Mouse (Mus musculus) large intestine, adult 2 months (tissue): ENCODE measurements around the gene Pm20d1. TPM values are rescaled to one million over a fixed set of nuclear protein-coding genes. Genes with fewer than 3 reads are reported as not detected.
"Not testable (repeated sequence)": the region's sequence is repeated elsewhere in the genome, so short reads cannot be mapped to it uniquely, and the experiment has no call there.

Experiments
- DNase-seq: peaks from one replicate; pipeline ENCODE4 v3.0.0-alpha.2; 2012; ENCODE audit warnings: low read depth, low spot score
- WGBS: fragments of 180-500 bp; shearing (Covaris S2); methylation state at CpG from one replicate; pipeline ENCODE4 v1.1.7; 2018; 5-methylcytosine and 5-hydroxymethylcytosine counted together
- polyA plus RNA-seq: library from polyadenylated mRNA; depleted of rRNA; stranded (reverse); fragments of >200 nt; gene quantifications from 2 replicates; pipeline ENCODE4 v1.2.3, GENCODE M21; 2012

Gene Pm20d1
- polyA plus RNA-seq, 1 experiment = 25.8 TPM

GRCm38 (mm10) chr1:131770656-131771055, 26.5 kb upstream of the Pm20d1 start:
- 69% methylated on average over 4 of the region's 4 CpGs for WGBS
- no peak for DNase-seq

GRCm38 (mm10) chr1:131771440-131771839, 25.7 kb upstream of the Pm20d1 start:
- no peak for DNase-seq

- 50% methylated on average over 3 of the region's 3 CpGs for WGBS
Measured at GRCm38 (mm10) chr1:131794591-131794990, 2.6 kb upstream of the Pm20d1 start.

GRCm38 (mm10) chr1:131795171-131795570, 2.0 kb upstream of the Pm20d1 start:
- WGBS = 79% methylated on average over 3 of the region's 3 CpGs
- DNase-seq = no peak

More at GRCm38 (mm10) chr1:131794591-131794990, 2.6 kb upstream of the Pm20d1 start:
- DNase-seq = no peak

GRCm38 (mm10) chr1:131800001-131800400, 2.8 kb downstream of the Pm20d1 start:
- DNase-seq = no peak
- 50% methylated on average over 1 of the region's 1 CpGs for WGBS

GRCm38 (mm10) chr1:131801071-131801470, 3.9 kb downstream of the Pm20d1 start:
- DNase-seq = no peak
- 94% methylated on average over 8 of the region's 8 CpGs for WGBS

GRCm38 (mm10) chr1:131802652-131803051, 5.5 kb downstream of the Pm20d1 start:
- no peak for DNase-seq
- WGBS = 74% methylated on average over 5 of the region's 5 CpGs

- WGBS = 90% methylated on average over 3 of the region's 3 CpGs
- no peak for DNase-seq
Measured at GRCm38 (mm10) chr1:131804166-131804565, 7.0 kb downstream of the Pm20d1 start.

- WGBS = 82% methylated on average over 1 of the region's 1 CpGs
- no peak for DNase-seq
Measured at GRCm38 (mm10) chr1:131808986-131809385, 11.8 kb downstream of the Pm20d1 start.

- WGBS = 74% methylated on average over 2 of the region's 2 CpGs
Measured at GRCm38 (mm10) chr1:131809651-131810050, 12.5 kb downstream of the Pm20d1 start.

GRCm38 (mm10) chr1:131811393-131811792, 14.2 kb downstream of the Pm20d1 start:
- 80% methylated on average over 1 of the region's 1 CpGs for WGBS
- DNase-seq = no peak

More at GRCm38 (mm10) chr1:131809651-131810050, 12.5 kb downstream of the Pm20d1 start:
- DNase-seq = no peak

GRCm38 (mm10) chr1:131812006-131812405, 14.8 kb downstream of the Pm20d1 start:
- DNase-seq = no peak
- 77% methylated on average over 9 of the region's 9 CpGs for WGBS

- DNase-seq = no peak
- 90% methylated on average over 9 of the region's 9 CpGs for WGBS
Measured at GRCm38 (mm10) chr1:131812631-131813295, 15.6 kb downstream of the Pm20d1 start.

- DNase-seq = no peak
- WGBS = 84% methylated on average over 4 of the region's 4 CpGs
Measured at GRCm38 (mm10) chr1:131813731-131814130, 16.6 kb downstream of the Pm20d1 start.

- DNase-seq = no peak
- WGBS = 88% methylated on average over 3 of the region's 3 CpGs
Measured at GRCm38 (mm10) chr1:131814191-131814590, 17.0 kb downstream of the Pm20d1 start.

- DNase-seq = no peak
- 42% methylated on average over 6 of the region's 6 CpGs for WGBS
Measured at GRCm38 (mm10) chr1:131816886-131817285, 19.7 kb downstream of the Pm20d1 start.

GRCm38 (mm10) chr1:131820353-131820752, 23.2 kb downstream of the Pm20d1 start:
- 89% methylated on average over 9 of the region's 9 CpGs for WGBS
- not testable (repeated sequence) for DNase-seq

GRCm38 (mm10) chr1:131820887-131821328, 23.7 kb downstream of the Pm20d1 start:
- no peak for DNase-seq
- WGBS = 27% methylated on average over 10 of the region's 10 CpGs

GRCm38 (mm10) chr1:131822292-131822691, 25.1 kb downstream of the Pm20d1 start:
- 85% methylated on average over 8 of the region's 8 CpGs for WGBS
- DNase-seq = no peak

- WGBS = 97% methylated on average over 1 of the region's 1 CpGs
- DNase-seq = no peak
Measured at GRCm38 (mm10) chr1:131822856-131823492, 25.8 kb downstream of the Pm20d1 start.

- no peak for DNase-seq
- WGBS = 73% methylated on average over 5 of the region's 5 CpGs
Measured at GRCm38 (mm10) chr1:131823563-131823962, 26.4 kb downstream of the Pm20d1 start.
